Mouse (Mus musculus) testis, adult 2 months (tissue): ENCODE measurements at regions not wholly inside any gene's neighbourhood (a gene's known extent, or its start where the extent isn't known, plus 50 kb on each side); places are given as distances from the start of the nearest gene placed in this dataset.

ENCODE experiments used
- CTCF ChIP-seq: fragments of 200-500 bp; IDR thresholded peaks from 2 replicates; pipeline ENCODE4 v1.5.1; 2012; ENCODE audit warnings: low read depth, mild to moderate bottlenecking, inconsistent platforms, low read length, moderate library complexity; ENCODE audit not compliant: control insufficient read depth, insufficient read depth, insufficient replicate concordance
- POLR2A ChIP-seq: fragments of 200-500 bp; IDR thresholded peaks from 2 replicates; pipeline ENCODE4 v1.6.1; 2012; ENCODE audit warnings: low read depth, mild to moderate bottlenecking, inconsistent platforms, low read length, moderate library complexity; ENCODE audit not compliant: control insufficient read depth

DNA sequence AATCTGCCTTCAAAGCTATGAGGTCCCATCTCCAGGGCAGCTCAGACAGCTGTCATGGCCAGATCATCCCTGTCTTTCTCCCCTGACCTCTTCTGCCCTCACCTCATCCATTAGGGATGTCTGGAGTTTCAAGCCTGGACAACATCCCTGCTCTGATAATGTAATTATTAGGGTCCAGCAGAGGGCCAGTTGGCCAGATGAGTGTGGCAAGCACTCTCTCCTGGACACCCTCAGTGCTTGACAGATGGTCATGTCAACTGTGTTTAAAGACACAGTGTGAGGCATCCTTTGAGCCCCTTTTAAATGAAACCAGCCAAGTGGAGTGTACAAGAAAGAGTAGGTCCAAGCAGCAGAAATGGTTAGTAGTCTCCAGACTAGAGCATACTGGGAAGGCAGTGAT lies 95.9 kb upstream of the Ttc29 start:
- TF ChIP-seq POLR2A (no peak), CTCF (no peak)
